Mouse (Mus musculus): Measurements from ENCODE around the gene Tanc2.

Tanc2 gene

DNA sequence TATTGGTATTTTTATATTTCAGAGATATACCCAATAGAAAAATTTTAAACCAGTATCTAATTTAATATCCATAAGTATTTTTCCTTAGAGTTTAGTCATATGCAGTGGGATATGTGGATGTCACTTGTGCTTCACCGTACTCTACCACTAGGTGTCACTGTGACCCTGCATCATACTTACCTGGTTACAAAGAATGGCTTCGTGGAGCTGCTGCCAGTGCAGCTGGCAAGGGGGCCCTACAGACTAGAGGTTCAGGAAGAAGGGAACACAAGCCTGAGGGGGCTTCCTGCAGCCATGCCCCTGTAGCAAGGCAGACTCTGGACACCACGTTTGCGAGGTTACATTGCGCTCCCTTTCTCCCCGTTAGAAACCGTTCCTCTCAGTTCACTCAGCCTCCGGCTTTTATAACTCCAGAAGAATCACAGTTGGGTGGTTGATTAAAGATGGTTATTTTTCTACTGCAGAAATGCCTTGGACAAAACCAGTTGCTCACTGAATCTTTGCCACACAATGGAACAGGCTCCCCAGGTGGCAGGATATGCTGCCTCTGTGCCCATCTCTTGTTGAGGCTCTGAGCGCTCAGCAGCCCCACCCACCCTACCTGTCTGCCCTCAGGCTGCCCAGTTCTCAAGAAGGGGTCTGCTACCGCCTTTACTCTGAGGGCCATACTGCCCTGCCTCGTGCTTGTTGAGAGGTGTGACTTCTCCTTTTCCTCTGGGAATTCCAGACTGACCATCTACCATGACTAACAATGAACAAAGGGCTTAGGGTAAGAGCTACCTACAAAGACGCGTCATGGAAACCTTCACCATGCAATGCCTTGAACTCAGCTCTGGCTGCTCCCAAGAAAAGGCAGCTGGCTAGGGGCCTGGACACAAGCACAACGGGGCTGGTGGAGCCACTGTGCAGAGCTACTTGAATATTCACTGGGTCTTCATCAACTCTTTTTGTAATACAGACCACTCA, 337.6 kb downstream of the Tanc2 start:
- peak; percentile 85 for DNase-seq (ENCODE audit: low read depth, low spot score)

DNA sequence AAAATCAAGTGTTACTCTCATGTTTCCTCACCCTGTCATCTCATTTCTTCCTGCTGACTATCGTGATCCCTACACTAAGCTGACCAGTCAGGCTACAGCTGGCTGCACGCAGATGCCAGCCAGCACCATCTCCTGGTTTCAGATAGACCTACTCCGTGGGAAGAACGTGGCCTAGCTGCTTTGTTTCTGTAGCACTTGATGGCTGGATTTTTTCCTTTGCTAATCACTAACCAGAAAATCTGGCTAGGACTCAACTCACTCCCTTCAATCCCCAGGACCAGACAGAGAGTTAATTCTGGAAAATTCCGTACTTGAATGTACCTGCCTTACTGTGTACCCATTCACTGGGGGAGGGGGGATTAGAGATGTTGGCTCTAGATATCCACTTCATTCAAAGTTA, 338.4 kb downstream of the Tanc2 start:
- no peak for DNase-seq (ENCODE audit: low read depth, low spot score)

DNA sequence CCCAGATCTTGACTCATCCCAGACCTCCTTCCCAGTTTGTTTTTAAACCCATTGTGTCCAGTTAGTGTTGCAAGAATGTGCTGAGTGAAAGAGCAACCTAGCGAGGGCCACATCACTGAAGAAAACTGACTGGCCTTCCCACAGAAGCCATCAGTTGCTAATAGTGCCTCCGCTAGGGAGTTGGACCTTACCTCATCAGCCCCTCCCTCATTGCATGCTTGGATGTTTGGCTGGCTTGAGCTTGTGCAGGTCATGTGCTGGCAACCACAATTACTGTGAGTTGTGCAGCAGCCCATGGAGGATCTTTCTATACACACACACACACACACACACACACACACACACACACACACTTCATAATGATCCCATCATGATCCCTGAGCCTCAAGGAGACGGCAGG, 341.6 kb downstream of the Tanc2 start:
- no peak for DNase-seq (ENCODE audit: low read depth, low spot score)

DNA sequence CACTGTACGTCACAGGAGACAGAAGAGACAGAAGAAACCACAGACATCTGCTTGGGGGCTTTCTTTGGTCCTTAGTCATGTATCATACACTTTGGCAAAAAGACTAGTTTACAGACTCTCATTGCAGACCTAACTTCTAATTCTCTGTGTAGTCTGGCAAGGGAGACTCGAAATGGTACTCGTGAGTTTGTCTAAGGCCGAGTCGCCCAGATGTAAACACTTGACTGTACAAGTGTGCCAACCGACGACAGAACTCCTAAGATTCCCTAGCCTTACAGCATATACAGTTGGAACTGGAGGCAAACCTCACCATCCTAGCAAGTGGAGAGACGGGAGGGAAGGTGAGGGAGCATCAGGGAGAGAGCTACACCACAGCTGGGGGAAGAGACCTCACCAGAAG, 344.0 kb downstream of the Tanc2 start:
- no peak for DNase-seq (ENCODE audit: low read depth, low spot score)

DNA sequence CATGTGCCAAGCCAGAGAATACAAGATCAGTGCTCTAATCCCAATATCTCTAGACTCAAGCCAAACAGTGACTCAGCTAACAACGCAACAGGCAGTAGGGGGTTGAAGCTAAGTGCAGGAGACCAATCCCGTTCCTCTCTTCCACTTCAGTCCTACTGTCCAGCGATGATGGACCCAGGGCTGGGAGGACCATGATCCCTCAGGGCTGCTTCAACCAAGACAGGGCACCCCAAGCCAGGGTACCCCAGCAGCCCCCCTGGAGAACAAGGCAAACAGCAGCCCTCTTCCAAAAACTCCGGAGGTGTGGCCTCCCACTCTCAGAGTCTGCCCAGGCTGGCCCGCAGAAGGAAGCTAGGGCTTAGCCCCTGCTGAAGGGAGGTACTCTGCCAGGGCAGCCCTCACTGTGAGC, 344.5 kb downstream of the Tanc2 start:
- no peak for DNase-seq (ENCODE audit: low read depth, low spot score)

DNA sequence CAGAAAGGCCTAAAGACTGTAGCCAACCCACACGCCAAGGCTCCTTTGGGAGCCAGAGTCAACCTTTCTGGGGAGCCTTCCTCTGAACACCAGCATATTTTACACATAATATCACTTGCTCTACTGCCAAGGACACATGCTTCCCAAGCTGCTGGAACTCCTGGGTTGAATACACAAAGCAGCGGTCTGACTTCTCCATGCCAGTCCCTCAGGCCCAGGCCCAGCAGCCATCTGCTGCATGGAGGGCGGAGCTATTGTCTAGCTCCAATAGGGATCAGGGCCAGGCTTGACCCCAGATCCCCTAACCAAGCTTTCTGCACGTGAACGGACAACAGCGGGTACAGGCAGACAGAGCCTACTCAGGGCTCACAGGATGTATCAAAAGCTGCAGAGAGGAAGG, 345.0 kb downstream of the Tanc2 start:
- DNase-seq (ENCODE audit: low read depth, low spot score) = no peak

DNA sequence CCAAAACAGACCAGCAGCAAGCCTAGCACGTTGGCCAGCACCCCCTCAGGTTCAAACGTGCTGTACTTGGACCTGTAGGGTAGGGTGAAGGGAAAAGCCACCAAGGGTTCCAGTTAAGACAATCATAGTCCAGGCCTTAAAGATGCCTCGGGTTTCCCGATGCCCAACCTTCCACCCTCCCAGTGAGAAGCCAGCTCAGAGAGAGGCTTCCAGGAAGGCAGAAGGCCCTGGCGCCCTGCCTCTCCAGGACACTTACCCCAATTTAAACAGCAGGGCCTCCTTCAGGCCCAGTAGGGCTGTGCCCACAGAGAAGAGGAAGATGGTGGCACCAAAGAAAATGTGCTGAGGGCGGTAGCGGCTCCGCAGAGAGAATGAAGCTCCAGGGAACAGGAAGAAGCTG, 345.7 kb downstream of the Tanc2 start:
- no peak for DNase-seq (ENCODE audit: low read depth, low spot score)

DNA sequence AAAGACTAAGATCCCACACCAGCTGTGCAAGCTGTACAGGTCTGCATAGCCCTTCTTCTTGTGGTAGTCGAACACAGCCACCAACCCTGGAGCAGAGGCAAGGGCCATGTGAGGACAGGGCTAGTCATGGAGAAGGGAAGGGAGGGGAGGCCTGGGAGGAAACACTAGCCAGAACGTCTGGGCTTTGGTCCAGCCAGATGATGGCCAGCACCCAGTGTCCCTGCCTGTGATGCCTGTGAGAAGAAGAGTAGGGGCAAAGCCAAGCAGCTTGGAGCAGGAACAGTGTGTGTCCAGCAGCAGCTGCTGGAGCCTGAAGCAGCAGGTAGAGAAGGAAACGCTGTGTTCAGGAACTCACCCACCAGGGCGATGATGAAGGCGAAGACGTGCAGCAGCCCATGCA, 346.4 kb downstream of the Tanc2 start:
- DNase-seq (ENCODE audit: low read depth, low spot score) = no peak

DNA sequence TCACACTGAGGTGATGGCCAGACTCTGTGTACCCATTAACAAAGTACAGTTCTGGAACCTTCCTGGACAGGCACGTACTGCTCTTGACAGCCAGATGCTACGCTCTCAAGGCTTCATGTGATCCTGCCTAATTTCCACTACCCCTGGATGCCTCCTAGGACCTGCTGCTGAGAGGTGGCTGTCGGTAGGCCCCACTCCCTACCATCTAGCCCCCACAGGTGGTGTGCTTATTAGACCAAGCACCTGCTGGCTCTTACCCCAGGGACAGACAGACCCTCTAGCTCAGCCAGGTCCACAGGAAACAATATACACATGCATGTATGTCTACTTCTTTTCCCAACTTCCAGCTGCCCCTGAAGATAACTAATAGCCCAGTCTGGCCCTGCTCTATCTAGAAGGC, 347.2 kb downstream of the Tanc2 start:
- DNase-seq (ENCODE audit: low read depth, low spot score) = no peak

DNA sequence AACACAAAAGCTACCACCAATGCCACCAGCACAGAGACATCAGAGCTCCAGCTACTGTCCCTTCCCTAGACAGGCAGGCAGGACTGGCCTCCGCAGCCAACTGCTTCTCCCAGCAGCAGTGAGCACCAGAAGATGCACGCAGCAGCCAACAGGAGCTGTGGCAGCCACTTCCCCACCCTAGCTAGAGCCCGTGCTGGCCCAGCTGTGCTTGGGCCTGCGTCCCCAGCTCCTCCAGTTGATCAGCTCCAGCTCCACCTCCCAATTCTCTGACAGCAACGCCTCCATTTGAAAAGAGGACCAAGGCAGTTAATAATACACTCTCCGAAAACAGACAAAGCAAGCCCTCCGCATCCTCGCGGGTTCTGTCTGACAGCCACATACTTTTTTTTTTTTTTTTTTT, 349.0 kb downstream of the Tanc2 start:
- no peak for DNase-seq (ENCODE audit: low read depth, low spot score)

DNA sequence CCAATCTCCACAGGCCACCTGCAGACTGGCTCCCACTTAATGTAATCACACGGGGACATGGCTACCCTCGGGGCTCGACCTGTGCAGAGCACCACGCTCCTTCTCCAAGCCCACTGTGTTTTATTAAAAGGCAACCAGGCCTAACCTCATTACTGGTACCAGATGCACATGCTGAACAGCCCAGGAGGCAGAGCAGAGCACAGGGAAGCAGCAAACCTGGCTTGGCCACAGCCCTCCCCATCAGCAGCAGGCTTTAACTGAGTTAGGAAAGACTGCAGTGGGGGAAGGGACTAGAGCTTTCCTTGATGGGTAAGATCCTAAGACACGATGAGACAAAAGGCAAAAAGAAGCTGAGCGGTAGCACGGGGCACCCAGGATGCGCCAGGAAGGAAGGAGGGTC, 352.2 kb downstream of the Tanc2 start:
- DNase-seq (ENCODE audit: low read depth, low spot score) = no peak

DNA sequence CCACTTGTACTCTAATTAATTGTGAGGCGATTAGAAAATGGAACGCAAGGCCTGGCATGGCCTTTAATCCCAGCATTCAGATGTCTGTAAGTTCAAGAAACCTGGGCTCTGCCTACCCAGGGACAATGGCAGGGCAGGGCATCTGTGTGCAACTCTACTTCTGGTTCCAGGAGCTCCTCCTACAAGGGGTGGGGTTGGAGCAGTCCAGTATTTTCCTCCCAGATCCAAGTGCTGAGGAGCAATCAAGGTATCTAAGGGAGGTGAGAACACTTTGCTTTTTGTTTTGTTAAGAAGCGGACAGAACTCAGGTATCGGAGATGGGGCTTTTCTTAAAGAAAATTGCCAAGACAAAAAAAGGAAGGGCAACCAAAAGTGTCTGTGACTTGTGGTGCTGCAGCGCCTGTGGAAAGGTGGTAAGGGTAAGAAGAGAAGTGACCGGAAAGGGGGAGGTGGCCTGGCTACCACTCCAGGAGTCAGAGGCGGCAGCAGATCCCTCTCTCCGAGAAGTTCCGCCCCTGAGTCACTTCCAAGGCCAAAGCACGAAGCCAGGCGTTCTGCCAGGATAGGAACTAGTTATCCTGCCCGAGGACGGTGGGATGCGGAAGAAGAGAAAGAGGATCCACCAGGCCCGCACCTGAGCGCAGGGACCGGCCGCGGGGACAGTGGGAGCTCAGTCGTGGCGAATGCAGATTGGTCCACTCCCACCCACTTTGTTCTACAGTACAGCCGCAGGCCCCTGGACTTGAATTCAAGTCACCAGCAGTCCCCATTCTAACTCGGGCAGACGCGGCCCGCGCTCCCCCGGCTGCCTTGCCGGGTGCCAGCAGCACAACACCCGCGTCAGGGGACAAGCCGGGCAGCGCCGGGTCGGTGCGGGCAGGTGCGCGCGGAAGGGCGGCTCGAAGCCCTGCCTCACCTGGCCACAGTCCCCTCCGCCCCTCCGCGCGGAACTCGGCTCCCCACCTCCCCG, 353.6 kb downstream of the Tanc2 start:
- DNase-seq (ENCODE audit: low read depth, low spot score) = no peak

DNA sequence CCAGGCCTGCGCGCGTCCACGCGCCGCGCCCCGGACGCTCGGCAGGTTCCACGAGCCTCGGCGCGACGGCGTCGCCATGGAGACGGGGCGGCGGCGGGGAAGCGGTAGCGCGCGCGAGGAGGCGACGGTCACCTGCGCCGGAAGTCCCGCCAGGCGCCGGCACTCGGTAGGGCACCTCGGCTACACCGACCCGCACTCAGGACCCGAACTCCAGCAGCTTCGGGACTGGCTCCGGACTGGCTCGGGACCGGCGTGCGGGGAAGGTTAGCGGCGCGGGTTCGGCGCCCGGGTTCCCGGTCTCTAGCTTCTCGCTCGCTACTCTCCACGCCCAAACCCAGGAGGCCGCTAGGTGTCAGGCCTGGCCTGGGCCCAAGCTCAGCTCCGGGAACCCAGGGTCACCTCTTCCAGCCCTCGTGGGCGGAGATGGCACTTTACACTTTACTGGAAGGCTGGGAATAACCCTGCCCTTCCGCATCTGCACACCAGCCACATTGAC, 354.4 kb downstream of the Tanc2 start:
- DNase-seq (ENCODE audit: low read depth, low spot score) = peak; percentile 53

DNA sequence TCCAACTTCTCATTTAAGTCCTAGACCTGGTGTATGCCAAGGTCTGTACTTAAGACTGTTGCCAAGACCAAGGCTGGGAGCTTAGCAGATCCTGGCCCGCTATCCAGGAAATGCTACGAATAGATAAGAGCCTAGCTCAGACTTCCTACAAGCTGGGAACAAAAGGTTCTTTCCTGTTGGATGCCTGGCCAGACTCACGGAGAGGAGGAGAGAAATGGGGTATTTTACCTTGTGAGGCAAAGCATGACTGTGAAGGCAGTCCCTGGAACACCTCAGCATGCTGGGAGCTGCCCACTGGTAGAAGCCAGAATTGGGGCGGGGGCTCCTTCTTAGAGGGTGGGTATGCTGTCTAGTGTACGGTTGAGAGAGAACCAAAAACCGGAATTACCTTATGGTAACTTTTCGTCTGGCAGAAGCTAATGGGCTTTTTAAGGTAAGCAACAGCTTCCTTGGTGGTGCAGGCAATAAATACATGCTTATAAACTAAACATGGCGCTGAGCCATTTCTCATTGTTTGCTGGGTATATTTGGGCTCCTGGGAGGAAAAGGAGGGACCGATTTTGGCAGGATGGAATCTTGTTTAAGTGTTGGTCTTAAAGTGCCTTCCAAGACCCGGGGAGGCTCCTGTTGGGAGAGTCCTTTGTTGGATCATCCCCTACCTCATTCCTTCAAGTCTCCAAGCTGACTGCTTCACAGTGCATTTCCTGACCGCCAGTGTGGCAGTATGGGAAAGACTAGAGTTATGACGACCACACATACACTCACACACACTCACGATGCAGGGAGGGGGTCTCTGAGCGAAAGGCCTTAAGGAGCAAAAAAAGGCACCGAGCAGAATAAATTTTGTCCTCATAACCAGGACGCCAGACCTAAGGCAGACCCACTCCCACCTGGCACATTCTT, 355.2 kb downstream of the Tanc2 start:
- DNase-seq (ENCODE audit: low read depth, low spot score) = no peak

DNA sequence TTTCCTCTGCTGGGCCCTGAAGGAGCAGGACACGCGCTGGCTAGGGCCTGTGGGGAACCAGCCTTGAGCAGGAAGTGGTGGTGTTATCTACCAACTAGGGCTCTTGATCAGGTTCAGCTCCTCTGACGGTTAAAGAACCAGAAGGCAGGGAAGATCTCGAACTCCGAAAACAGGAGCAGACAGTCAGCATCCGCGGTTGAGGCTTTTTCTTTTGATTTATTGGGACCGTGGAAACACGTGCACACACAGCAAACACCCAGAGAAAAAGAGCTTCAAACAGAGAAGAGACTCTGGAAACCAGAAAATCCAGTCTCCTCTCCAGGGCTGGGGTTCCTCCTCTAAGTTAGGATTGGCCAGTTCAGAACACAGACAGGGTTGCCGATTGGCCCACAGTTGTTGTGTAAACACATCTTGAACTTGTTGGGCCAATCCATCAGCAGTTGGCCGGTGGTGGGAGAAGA, 356.9 kb downstream of the Tanc2 start:
- DNase-seq (ENCODE audit: low read depth, low spot score) = no peak

DNA sequence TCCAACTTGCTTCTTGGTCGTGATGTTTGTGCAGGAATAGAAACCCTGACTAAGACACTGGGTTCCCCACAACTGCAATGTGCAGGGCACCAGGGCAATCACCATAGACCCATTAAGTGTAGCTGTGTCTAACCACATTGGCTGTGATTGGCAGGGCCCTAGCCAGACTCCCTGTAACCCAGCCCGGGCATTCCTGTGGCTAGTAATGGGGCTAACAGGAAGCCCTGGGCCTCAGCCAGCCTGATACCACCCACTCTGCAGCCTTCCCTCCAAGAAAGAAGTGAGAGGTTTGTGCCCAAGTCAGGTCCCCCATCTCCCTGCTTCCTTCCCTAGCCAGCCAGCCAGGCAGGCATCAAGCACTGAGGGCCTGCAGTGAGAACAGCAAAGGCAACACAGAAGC, 358.5 kb downstream of the Tanc2 start:
- no peak for DNase-seq (ENCODE audit: low read depth, low spot score)

DNA sequence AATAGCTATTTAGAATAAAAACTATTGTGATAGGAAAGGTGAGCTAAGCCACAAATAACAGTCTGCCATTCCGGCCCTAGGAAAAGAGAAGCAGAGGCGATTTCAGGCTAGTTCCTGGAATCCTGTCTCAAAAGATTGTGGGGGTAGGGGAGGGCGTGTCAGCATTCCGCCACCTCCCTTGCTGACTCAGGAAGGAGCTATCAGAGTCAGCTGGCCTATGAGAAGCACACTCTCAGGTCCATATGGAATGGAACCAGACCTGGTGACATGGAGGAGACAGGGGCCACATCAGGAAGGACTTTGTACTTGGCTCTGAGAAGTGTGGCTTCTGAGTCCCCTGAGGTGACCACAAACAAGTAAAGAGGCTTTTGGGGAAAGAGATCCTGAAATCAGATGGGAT, 360.7 kb downstream of the Tanc2 start:
- no peak for DNase-seq (ENCODE audit: low read depth, low spot score)

DNA sequence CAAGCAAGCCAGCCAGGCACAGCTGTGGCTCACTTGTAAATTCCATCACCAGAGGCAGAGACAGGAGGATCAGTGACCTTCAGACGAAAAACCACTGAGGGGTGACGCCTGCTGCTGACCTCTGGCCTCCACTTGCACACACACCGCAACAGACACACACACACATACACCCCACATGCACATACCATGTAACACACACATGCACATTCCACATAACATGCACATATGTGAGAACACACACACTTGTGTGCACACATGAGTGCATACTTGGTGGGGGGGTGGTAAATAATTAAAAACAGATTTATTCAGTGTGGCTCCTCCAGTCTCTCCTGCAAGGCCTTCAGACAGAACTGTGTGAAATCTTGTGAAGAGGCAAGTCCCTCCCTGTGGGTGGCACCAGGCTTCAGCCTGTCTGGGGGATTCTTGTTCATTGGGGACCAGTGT, 361.8 kb downstream of the Tanc2 start:
- DNase-seq (ENCODE audit: low read depth, low spot score) = no peak

DNA sequence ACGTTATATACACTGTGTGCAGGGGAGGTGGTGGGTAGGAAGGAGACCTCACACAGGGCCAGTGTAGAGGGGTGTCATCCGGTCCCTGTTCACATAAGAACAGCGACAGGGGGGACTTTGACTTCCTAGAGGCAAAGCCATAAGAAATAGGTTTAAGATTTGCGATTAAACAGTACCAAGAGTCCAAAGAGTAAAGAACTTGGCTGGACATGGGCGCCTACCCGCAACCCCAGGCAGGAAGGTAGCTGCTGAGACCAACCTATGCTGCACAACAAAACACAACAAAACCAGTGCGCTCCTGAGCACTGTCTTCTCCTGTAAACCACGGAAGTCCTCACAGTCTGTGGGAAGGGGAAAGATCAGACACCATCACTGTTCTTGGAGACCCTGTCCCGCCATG, 362.3 kb downstream of the Tanc2 start:
- no peak for DNase-seq (ENCODE audit: low read depth, low spot score)

DNA sequence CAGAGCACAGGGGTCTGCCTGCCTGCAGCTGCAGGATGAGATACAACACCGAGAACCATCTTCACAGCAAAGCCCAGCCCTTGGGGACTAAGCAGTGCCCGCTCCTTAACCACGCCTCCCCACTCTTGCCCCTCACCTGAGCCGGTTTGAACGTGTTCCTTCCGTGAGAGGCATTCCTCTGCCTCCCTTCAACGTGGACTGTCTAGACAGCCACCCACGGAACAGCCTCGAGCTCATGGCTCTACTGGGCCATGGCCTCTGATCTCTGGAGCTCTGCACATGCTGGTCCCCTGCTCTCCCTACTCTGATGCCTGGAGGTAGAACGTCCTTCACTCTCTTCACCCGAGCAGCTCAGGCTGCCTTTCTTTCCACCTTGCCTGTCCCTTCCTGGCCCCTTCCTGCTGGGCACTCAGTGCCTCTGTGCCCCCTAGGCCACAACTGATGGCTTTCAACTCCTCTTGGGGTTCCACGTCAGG, 363.2 kb downstream of the Tanc2 start, which contains the start of gene Cyb561:
TSS of gene Cyb561 (minus strand) at position 426 of the 476 bp plus-strand sequence.
- DNase-seq (ENCODE audit: low read depth, low spot score) = no peak

DNA sequence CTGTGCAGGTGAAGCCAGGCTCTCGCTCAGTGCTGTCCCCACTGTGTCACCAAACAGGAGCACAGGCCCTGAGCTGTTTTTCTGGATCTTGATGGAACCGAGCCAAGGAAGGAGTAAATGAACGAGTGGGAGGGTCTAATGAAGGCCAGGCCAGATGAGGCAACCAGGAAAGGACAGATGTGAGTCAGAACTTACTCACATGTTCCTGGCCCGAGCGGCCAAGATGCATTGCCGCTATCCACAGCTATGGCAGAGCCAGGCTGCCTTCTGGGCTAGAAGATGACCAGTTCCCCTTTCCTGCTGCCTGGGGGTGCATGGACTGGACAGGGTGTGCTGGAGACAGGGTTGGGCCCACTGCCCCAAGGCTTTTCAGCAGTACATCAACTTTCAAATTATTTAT, 363.6 kb downstream of the Tanc2 start:
- DNase-seq (ENCODE audit: low read depth, low spot score) = no peak
